Mouse (Mus musculus) cerebellum, adult 18-20 months (tissue): ENCODE results near the gene Chchd3.

Experiments used
- DNase-seq, 2 experiments: peaks; one replicate each; pipeline ENCODE4 v3.0.0; 2021

Gene Chchd3

GRCm38 (mm10) chr6:32931106-32931770 lies 128.8 kb downstream of the Chchd3 start:
- DNase-seq = no peak

DNA sequence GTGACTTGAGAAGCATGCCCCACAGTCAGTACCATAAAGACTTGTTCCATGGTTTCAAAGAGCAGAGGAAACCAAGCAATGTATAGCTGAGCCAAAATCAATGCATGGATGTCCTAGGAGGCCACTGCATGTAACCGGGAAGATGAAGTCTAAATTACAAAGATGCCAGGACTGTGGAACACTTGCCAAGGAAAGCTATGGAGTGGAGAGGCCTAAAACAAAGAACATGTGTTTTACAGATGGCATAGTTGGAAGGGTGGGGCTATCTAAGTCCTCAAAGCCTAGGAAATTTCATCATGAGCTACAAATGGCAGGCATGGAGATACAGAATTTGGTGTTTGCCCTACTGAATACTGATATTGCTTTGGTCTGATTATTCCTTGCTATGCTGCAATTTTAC lies 137.7 kb downstream of the Chchd3 start:
- DNase-seq = no peak

DNA sequence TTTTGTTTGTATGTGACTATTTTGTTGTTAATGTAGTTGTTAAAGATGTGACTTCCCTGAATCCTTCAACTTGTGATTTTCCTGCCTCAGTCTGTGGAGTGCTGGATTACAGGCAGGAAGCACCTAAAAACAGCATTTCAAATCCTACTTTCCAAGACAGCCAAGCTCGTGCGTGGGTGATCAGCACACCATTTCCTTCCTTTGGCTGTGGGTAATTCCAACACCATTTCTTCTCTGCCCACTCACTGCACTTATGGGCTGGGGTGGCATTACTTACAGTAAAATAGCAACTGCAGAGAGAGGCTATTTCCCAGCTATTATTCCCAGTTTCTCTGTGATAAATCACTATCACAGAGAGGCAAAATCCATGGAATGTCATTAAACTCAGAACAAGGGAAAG lies 140.0 kb downstream of the Chchd3 start:
- no peak for DNase-seq

- no peak for DNase-seq
These were observed 149.4 kb downstream of the Chchd3 start for GRCm38 (mm10) chr6:32910692-32911091.

- peak; percentile 63 to 71 for DNase-seq
These were observed 161.0 kb downstream of the Chchd3 start for GRCm38 (mm10) chr6:32899061-32899460.

DNA sequence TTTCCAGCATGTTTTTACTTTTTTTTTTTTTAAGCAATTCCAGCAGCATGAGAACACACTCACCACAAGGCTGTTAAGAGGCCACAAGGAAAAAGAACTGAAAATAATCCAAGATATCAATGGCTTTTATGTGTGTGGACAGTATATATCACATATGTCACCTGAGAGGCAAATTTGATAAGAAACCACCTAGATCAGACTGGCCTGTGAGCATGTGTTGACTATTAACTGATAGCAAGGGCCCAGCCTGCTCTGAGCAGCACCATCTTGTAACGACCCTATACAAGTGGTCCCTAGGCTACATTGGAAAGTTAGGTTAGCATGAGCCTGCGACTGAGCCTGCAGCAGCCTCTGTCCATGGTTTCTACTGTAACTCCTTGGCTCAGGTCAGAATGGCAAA lies 166.0 kb downstream of the Chchd3 start:
- DNase-seq = no peak

GRCm38 (mm10) chr6:32890726-32891125 lies 169.3 kb downstream of the Chchd3 start:
- DNase-seq = no peak

GRCm38 (mm10) chr6:32888894-32889529 lies 171.0 kb downstream of the Chchd3 start:
- DNase-seq = no peak

DNA sequence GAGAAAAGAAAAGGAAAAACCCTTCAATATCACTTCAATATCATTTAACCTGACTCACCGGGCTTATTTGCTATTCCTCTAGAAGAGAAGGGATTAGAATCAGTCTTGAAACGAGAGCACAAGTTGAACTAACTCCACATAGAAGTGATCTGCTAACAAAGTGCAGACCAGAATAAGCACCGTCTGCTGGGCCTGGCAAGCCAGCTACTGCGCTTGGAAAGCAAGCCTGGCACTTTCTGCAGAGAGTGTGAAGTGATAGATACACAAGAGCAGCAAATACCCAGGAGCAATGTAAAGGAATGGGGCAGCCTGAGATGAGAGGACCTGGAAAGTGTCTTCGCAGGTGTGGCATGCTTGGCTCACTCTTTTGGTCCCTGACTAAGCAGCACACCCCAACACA lies 181.5 kb downstream of the Chchd3 start:
- no peak for DNase-seq

GRCm38 (mm10) chr6:32874176-32874575 lies 185.9 kb downstream of the Chchd3 start:
- DNase-seq = no peak

DNA sequence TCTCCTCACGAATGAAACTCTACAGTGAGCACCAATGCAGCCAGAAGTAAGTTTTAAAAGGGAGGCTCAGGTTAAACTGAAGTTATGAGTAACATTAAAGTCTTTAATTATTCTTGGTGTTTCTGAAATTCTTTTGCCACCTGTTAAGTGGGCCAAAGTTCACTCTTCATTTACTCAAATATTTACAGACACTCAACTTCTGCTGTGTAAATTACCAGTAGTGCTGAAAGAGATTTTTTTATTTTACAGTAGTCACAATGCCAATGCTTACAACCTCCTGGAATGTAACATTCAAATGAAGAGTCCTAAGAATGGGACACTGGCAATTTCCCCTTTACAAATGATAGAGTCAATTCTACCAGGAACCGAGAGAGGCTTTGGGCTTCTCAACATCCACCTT lies 187.3 kb downstream of the Chchd3 start:
- no peak for DNase-seq

DNA sequence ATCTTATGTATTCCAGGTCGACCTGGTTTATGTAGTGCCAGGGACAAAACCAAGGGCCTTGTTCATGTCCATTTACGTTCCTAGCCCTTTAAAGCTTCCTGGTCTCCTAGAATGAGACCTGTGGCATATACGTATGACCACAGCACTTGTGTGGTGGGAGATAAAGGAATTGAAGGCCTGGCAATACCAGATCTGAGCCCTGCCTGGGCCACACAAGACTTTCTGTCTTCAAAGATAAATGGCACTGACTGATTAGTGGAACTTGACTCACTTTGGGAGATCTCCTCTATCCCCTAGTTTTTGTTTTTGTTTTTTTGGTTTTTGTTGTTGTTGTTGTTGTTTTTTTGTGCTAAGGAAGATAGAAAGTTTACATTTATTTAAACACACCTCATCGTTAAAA lies 209.1 kb downstream of the Chchd3 start:
- DNase-seq = no peak

GRCm38 (mm10) chr6:32848974-32849373 lies 211.1 kb downstream of the Chchd3 start:
- no peak for DNase-seq

DNA sequence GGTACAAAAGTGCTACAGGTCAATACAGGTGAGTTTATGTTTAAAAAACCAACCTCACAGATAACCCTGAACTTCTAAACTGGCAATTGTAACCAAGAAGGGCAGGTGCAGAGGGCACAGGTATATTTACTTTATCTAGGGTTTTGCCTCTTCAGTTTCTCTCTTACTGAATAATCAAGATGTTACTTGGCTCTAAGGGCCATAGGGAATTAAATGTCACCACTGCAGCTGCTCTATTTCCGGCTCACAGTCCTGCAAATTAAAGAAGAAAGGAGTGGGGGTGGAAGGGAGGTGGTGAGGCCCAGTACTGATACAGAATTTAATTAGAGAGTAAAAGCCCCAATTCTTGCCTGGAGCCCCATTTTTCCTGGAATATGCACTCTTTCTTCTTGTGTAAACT lies 214.6 kb downstream of the Chchd3 start:
- DNase-seq = peak in 1 of 2 experiments; percentile 4

DNA sequence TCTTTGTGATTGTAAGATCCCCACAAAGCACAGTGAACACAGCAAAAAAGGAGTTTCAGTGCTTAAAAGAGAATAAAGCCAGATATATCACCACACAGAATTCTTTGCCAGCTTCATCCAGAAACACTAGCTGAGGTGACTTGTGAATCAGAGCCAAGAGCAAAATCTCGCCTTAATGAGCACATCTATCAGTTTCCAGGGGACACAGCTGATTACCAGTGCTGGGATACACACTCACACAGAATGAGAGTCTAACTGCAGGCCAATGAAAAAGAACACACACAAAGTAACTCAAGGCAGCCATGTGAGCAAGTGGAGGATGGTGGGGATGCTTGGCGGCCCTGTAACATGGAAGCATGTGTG lies 222.1 kb downstream of the Chchd3 start:
- DNase-seq = no peak

DNA sequence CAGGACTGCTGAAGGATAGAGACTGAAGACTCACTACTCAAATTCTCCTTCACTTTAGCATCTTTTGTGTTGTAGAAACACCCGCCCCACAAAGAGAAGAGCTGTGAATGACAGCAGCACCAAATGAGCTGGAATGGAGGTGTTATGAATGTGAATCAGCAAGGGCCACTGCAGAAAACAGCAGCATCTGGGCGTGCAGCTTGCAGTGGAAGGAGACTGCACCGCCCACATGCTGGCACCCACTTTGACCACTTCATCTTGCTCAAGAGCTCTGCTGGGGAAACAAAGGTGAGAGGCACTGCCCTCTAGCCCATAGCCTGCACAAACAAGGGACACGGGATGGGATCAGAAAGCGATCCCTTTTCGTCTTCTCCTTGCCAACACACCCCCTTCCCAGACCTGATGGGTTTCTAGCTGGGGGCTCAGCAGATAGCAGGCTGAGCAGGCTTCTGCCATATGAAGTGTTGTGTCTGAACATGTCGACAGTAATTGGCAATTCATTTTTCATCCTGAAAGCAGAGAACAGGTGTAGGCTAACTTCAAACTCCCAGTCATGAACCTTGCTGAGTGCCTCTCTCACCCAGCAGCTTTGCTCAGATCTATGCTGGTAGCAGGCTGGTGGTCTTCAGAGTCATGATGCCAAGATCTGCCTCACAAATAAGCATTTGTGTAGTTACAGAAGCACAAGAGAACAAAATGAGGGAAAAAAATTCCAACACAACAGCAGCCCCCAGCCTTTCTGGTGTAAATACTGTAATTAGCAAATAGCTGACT lies 222.7 kb downstream of the Chchd3 start:
- DNase-seq = no peak

- no peak for DNase-seq
These were observed 236.0 kb downstream of the Chchd3 start for GRCm38 (mm10) chr6:32823856-32824620.

- DNase-seq = no peak
These were observed 241.1 kb downstream of the Chchd3 start for GRCm38 (mm10) chr6:32818961-32819360.

- no peak for DNase-seq
These were observed 251.3 kb downstream of the Chchd3 start for GRCm38 (mm10) chr6:32808796-32809195.

- DNase-seq = no peak
These were observed 252.3 kb downstream of the Chchd3 start for GRCm38 (mm10) chr6:32807771-32808170.

GRCm38 (mm10) chr6:32803646-32804045 lies 256.4 kb downstream of the Chchd3 start:
- no peak for DNase-seq

DNA sequence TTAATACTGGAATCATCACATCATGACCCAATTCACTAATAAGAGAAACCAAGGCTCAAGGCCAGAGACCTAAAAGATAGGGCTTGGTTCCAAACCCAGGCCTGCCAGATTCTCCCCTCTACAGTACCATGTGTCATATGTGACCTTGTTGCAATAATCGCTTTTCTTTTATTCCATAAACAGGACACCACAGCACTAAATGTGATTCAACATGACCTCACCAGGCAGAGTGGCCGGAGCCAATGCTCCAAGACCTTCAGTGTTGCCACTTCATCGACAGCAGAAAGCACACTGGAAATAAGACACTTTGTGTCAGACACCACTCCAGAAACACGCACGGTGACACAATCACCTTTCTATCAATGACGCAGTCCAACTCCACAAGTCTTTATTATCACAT lies 258.3 kb downstream of the Chchd3 start:
- DNase-seq = peak in 1 of 2 experiments; percentile 7

DNA sequence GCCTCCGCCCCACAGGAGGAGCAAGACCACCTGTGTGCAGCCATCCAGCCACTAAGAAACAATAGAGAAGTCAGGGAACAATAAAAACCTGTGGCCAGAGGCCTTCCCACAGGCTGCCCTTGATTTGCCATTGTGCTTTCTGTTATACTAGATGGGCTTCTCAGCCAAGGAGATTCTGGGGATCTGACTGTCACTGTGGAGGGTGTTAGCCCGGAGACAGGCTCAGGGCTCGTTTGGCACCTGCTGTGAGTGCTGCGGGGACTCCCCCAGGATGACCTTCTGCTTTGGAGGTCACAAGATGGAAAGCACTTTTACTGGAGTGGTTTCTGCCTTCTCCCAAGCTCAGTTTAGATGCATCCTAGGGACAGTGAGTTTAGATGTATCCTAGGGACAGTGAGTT lies 262.5 kb downstream of the Chchd3 start:
- DNase-seq = no peak
